Mouse (Mus musculus): ENCODE measurements around the gene Hhipl2.

DNA sequence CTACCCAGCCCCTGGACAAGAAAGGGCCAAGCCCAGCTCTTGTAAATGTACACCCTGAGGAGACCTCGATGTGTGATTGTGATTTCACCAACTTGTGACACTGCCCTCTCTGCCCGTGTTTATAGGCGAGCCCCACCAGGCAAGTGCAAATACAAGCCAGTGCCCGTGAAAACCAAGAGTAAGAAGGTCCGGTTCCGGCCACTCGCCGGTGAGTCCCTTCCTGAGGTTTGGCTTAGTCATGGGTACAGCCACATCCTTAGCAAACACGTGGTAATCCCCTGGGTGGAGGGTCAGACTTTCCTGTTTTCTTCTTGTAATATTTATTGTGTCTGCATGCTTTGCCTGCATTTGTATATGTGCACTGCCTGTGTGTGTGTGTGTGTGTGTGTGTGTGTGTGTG is 16.9 kb downstream of the Hhipl2 start:
- TF ChIP-seq CTCF (IDR thresholded peaks at IDR 0.05; ENCODE audit: low read depth, low read length) (no peak), POLR2A (IDR thresholded peaks at IDR 0.05; ENCODE audit: extremely low read depth, insufficient read depth, low read length) (no peak)
